Mouse (Mus musculus): Measurements from ENCODE around the gene Uhrf1.

DNA sequence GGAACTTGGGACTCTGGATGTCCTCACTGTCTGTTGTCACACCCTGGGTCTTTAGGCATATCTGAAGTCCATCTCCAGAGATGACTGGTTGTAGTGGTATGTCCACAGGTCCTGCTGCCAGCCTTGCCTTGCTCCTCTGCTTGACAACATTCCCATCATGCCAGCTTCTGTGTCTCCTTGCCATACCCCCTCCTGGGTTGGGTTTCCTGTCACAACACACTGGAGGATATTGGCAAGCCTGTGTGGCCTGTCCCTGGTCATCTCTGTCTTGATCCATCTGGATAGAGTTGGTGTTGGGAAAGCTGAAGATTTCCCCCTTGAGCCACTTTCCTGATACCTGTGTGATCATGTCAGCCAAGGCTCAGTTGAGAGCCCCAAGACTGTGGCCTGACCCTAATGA, 37.6 kb downstream of the Uhrf1 start:
- no peak for TF ChIP-seq EP300 (IDR thresholded peaks at IDR 0.05; ENCODE audit: low read depth)
- TF ChIP-seq CTCF (IDR thresholded peaks at IDR 0.05; ENCODE audit: low read depth): no peak

All from liver, embryonic 14.5 days (tissue).